Mouse (Mus musculus) 3134 (cell line): ENCODE data around the gene Clpx.
"Not testable (repeated sequence)": the region's sequence is repeated elsewhere in the genome, so short reads cannot be mapped to it uniquely, and the experiment has no call there.

Source experiments
- DNase-seq: peaks from one replicate; pipeline ENCODE4 v3.0.0-alpha.2; 2011; ENCODE audit warnings: low spot score; ENCODE audit not compliant: insufficient read length; ENCODE audit errors: extremely low read depth

Gene Clpx

DNA sequence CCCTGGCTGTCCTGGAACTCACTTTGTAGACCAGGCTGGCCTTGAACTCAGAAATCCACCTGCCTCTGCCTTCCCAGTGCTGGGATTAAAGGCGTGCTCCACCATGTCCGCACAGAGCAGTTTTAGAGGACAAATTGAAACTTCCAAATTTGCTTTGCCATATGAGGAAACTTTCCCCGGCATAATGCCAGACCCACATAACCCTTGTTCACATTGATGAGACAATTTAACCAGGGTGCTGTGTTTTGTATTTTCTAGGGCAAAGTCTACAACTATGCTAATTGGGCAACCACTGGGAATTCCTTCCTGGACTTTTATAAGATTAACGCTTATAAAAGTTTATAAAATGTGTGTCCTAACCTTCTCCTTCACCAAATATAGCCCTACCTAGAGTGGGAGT lies 4.1 kb upstream of the Clpx start:
- no peak for DNase-seq

DNA sequence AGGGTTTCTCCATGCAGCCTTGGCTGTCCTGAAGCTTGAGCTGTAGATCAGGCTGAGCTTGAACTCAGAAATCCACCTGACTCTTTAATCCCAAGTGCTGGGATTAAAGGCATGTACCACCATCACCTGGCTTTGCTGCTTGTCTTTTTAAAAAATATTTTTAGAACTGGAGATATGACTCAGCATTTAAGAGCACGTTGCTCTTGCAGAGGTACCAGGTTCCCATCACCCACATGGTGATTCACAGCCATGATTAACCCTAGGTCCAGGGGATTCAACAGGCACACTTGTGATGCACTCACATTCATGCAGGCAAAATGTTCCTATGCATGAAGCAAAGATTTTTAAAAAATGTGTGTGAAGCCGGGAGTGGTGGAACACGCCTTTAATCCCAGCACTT lies 1.6 kb upstream of the Clpx start:
- DNase-seq, result no peak

DNA sequence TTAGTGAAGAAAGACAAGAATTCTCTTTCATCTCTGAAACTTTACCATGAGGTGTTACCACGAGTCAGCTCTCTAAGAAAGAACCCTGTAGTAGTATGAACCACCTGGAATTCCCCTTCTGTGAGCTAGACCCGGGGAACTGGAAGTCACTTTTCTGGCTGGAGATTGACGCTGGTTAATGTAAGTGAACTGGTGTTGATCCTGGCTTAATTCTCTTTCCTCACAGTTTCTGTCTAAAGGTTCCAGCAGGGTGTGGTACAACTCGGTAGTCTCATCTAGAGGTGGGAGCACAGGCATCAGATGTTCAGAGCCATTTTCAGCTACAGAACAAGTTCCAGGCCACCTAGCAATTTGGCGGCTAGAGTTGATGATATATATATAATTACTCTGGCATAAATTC lies 941 bp upstream of the Clpx start:
- DNase-seq, result no peak

DNA sequence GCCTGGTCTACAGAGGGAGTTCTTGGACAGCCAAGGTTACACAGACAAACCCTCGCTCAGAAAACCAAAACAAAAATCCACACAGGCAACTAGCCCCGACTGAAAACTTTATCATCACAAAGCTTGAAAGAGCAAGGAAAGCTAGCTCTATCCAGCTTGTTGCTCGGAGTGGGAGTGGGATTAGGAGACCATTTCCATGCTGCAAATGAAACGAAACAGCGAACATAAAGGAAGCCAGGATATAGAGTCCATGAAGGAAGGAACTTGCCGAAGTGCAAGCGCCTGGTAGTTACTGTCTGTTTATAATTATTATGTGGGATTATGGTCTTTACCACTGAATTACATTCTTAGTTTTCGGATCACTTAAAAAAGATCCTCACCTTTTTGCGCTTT lies 484 bp upstream of the Clpx start:
- DNase-seq, result no peak

DNA sequence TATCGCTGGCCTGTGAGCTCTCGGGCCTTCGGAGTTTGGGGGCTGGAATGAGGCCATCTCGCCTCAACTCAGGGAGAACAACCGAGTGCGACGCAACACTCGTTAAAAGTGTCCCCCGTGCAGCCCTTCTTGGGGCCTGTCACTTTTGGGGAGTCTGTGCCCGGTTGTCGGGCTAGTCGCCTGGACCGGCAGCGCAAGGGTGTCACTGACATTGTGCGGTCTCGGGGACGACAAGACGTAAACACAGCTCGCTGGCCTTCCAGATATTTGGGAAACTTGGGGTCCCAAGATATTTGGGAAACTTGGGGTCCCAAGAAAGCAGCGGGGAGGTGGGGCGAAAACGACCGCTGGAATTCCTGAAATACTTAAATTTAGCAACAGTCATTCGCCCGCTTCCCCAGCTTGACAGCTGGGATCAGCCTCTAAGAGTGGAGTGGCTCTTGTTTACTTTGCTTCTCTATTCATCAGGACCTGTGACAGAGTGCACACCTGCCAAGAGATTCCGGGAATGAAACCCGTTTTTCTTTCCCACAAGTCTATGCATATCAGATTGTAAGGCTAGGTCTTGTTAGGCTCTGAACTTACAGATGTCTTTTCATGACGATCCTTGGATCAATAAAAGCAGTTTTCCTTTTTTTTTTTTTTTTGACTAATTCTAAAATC lies 787 bp downstream of the Clpx start:
- DNase-seq, result no peak

DNA sequence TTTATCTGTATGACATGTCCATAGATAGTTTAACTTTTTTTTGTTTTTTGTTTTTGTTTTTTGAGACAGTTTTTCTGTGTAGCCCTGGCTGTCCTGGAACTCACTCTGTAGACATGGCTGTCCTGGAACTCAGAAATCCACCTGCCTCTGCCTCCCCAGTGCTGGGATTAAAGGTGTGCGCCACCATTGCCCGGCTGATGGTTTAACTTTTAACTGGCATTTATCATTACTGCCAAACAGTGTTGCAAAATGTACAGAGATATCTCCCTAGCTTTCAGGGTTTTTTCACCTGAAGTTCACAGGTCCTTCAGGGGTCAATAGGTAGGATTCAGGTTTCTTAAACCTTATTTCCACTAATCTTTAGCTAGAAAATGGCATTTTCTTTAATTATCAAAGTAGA lies 3.0 kb downstream of the Clpx start:
- DNase-seq, result no peak

DNA sequence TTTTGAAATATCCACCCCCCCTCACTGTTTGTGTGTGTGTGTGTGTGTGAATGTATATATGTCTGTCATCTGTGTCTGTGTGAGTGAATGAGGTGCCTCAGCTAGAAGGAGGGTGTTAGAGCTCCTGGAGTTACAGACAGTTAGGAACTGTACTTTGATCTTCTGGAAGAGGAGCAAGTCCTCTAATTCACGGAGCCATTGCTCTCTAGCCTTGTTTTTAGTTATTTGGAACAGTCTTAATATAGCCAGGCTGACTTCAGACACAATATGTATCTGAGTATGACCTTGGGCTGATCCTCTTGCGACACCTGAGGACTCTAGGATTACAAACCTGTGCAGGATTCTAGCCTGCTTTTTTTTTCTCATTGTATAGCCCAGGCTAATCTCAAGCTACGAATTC lies 4.7 kb downstream of the Clpx start:
- no peak for DNase-seq

DNA sequence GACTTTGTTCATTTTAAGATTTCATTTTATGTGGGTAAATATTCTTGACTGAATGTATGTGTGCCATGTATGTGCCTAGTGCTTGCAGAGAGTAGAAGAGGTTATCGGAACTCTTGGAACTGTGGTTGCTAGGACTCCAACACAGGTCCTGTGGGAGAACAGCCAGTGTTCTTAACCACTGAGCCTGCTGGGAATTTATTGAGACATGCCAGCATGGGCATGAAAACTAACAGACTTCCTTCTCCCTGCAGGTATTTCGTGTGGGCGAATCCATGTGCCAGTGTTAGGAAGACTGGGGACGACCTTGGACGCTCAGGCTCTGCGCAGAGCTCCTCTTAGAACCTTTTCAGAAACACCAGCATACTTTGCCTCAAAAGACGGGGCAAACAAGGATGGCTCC lies 5.6 kb downstream of the Clpx start:
- DNase-seq, result no peak

DNA sequence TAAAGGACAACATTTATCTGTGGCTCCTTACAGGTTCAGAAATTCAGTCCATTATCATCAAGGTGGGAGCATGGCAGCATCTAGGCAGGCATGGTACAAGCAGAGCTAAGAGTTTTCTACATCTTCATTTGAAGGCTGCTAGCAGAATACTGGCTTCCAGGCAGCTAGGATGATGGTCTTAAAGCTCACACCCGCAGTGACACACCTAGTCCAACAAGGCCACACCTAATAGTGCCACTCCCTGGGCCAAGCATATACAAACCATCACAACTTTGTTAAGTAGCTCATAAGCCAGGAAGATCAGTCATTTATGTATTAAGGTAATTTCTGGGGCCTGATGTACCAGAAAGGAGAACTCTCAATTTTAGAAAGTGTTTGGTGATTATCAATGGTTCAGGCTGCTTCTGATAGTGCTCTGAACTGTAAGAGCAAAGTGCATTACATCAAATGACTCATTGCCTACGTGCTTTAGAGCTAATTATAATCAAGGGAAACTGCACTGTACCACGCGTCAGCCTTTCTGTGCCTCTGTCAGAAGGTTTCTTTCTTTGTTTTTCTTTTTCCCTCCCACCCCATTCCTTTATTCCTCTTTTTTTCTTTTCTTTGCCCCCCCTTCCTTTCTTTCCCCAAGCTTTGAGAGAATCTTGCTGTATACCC lies 8.4 kb downstream of the Clpx start:
- no peak for DNase-seq

DNA sequence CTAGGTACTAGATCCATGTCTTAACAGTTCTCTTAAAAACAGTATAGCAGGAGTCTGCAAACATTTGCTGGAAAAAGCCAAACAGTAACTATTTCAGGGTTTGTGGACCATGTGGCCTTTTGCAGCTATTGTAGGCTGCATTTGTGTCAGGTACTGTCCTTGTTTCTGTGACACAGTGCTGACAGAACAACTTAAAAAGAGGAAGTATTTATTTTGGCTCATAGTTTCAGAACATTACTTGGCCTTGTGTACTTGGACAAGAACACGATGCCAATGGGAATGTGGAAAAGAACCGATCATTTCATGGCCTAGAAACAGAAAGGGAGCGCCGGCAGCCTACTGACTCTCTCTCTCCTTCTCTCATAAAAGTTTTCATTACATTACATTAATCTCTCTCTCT lies 9.5 kb downstream of the Clpx start:
- DNase-seq, result no peak

DNA sequence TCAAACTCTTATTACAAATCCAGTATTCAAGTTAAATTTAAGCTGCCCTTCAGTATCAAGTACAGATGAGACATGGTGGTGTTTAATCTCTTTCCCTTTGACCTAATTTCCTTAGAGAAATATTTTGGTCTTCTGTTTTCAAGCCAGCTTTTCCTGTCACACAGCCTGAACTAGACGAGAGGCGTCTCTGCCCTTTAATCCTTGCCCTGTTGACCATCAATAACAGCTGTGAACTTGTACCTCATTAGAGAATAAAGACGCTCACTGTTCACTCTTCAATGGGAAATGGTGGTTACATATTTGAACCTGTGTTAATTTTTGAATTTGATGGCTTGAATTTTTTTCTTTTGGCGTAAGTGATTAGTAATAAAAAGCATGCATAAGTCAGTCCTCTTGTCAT lies 10.2 kb downstream of the Clpx start:
- DNase-seq, result no peak

DNA sequence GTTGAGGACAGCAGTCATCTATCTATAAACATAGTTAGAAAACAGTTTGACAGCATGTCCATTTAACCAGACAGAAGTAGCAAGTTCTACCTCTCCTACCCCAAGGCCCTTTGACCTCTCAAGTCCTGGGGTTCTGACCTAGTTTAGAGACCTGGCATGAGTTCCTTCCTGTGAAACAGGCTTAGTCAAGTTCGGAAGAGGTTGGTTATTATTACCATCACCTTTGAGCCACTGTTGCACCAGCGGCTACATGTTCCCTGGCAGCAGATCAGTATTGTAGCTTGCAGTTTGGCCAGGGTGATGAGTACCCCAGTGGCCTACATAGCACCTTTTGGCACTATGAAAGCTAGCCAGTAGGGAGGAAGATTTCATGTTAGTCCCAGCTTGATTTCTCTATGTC lies 12.6 kb downstream of the Clpx start:
- no peak for DNase-seq

DNA sequence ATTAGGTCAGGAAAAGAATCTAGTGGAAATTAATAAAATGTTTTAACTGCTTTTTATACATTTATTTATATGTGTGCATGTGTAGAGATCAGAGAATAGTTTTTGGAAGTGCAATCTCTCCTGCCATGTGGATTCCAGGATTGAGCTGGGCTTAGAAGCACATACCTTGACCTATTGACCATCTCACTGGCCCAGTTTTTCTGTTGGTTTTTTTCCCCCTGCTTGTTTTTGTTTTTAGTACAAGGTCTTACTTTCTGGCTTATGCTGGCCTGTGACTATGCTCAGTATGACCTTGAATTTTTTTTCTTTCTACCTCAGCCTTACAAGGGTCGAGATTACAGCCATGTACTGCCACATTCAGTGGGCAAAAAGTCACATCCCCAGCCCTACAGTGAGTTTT lies 14.0 kb downstream of the Clpx start:
- no peak for DNase-seq

DNA sequence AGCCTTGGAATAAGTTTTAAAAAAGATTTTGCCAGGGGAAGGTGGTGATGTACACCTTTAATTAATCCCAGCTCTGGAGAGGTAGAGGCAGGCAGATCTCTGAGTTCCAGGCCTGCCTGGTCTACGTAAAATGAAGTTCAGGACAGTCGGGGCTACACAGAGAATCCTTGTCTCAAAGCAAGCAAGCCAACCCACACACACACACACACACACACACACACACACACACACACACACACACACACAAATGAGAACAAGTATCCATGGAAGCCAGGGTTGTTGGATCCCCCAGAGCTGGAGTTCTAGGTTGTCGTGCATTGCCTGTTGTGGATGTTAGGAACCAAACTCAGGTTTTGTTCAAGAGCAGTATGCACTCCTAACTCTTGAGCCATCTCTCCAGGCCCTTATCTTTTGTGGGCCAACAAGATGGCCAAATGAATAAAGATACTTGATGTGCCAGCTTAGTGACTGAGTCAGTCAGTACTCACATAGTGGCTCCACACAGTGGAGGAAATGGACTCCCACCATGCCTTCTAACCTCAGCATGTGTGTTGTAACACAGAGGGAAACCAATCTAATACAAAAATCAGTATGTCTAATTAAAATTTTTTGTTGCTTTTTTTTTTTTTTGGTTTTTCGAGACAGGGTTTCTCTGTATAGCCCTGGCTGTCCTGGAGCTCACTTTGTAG lies 18.8 kb downstream of the Clpx start:
- DNase-seq, result no peak

DNA sequence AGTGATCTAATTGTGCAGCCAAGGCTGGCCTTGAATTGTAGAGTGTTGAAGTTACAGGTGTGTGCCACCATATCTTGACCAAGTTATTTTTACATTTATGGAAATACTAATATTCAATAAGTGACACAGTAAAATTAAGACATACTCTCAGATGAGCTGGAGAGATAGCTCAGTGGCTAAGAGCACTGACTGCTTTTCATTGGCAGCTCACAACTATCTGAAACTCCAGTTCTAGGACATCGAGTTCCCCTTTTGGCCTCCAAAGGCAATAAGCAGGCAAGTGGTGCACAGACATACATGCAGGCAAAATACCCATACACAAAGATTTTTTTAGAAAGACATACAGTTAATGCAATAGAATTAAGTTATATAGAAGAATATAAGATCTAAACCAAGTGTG lies 19.8 kb downstream of the Clpx start:
- no peak for DNase-seq

DNA sequence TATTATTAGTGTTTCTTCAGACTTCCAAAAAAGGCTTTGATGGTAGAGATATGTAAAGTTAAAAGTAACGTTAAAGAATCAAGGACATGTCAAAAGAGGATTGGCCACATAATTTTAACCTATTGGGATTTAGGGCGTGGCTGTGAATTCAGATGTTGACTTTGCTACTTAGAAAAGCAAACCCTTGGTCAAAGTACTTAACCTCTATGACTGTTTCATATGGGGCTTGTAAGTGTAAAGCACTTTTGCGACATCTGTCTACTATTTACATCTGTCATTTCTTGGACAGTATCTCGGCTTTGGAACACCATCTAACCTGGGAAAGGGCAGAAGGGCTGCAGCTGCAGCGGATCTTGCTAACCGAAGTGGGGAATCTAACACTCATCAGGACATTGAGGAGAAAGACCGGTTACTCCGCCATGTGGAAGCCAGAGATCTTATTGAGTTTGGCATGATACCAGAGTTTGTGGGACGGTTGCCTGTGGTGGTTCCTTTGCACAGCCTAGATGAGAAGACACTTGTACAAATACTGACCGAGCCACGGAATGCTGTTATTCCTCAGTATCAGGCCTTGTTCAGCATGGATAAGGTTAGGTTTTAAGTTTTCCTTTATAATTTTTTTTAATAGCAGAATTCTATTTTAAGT lies 28.3 kb downstream of the Clpx start:
- no peak for DNase-seq

DNA sequence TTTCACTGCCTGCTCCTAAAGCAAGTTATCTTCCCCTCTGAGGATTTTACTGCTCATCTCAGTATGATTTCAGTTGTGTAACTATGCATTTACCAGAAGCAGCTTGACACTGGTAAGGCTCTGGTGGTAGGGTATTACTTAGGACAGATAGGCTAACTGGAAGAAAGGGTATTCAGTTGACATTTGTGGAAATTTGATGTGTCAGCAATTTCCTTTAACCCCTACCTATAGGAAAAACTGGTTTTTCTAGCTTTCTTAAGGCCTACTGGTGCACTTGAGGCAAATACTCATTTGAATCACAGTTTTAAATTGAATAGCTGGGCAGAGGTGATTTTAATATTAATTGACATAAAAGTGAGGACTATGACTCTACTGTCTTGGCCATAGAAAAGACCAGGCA lies 31.9 kb downstream of the Clpx start:
- no peak for DNase-seq

DNA sequence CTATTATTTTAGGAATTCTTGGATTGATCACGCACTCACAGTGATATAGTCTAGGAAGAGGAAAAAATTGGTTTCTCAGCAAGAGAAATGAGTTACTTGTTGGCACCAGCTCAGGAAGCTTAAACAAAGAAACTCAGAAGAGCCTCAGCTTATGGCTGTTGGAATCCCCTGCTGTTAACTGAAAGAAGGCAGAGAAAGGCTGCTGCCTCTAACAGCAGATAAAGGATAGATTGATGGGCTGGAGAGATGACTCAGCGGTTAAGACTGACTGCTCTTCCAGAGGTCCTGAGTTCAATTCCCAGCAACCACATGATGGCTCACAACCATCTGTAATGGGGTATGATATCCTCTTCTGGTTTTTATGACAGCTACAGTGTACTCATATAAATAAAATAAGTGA lies 33.3 kb downstream of the Clpx start:
- DNase-seq, result no peak

DNA sequence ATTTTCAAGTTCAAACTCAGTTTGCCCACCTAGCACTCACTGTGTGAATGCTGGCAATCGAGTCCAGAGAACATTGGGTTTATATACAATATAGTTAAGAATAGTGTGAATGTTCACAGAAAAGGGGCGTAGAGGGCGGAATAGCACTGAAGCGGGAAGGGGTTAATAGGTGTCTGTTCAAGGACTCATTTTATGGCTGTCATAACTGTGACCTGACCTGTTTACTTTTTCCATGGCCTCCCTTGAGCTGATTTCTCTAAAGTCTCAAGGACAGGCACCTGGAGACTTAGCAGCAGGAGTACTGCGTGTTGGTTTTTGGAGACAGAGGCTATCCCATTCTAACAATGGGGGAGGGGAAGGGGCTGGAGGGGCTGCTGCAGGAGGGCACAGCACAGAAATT lies 39.9 kb downstream of the Clpx start:
- DNase-seq, result no peak

DNA sequence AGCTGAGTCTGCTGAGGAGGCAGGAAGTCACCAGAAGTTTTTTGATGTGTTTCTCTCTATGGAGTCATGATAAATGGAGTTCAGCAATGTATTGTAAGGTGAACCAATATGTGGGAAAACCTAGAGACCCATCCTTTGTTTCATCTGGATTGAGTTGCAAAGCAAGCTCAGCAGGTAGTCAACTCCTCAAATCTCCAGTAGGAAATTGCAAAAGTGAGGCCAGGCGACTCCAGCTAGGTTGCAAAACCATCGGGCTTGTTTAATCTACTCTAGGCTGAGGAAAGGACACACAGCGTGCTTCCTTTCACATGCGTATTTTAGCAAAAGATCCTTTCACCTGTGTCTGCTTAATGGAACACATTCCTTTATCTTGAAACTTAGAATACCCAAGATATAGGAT lies 45.1 kb downstream of the Clpx start:
- DNase-seq, result no peak

DNA sequence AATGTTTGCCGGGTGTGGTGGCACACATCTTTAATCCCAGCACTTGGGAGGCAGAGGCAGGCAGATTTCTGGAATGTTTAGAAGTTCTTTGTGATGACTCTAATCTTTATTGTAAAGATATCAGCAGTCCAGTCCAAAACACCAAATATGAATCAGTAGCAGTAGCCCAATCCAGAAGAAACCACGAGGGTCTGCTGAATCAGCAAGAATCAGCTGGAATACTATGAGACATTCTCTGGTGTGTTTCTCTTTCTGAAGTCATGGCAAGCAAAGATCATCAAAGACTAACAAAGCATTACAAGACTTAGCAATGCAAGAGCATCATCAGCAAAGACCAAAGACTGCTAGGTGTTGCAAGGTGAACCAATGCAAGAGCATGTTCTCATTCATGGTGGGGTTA lies 46.4 kb downstream of the Clpx start:
- no peak for DNase-seq

DNA sequence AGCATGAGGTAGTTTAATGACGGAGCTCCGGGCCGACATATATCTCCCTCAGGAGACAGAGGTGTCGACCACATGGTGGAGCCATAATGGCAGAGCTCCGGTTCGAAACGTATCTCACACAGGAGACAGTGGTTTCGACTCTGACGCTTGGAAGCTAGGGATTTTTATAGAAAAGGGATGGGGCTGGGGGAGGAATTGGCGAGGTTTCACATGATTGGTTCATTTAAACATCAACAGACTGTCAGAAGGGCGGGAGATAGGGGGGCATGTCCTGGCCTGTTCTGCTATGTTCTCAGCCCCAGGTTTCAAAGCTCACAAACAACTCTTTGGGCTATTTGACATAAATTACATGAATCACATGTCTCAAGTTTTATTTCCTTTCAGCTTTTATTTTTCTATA lies 51.4 kb downstream of the Clpx start:
- DNase-seq, result not testable (repeated sequence)
